Mouse (Mus musculus): ENCODE measurements around the gene Oosp3.

DNA sequence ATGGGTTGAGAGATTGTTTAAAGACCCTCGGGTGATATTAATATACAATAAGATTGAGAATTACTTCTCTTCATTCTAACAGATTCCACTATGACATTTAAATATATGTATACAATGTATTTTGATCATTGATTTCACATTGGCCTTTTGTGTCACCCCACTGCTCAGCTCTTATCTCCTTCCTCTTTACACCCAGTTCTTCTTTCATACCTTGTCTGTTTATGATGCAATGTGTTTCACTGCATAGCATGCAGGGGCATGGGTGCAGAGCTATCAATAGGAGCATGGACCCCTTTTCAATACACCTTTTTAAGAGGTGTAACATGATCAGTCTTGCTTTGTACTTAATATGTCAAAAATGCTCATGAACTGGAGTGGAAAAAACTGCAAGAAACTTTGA lies 33.4 kb downstream of the Oosp3 start:
- TF ChIP-seq POLR2A (IDR thresholded peaks at IDR 0.05; ENCODE audit: control insufficient read depth in 1 of 2, insufficient read depth in 1 of 2, low read depth in 1 of 2, low read length in 2 of 2, poor library complexity in 1 of 2) (no peak), CTCF (IDR thresholded peaks at IDR 0.05 in 2 of 3, conservative IDR thresholded peaks at IDR 0.05 in 1 of 3; ENCODE audit: control insufficient read depth in 1 of 3, insufficient read depth in 1 of 3, low read depth in 2 of 3, low read length in 3 of 3, poor library complexity in 1 of 3, severe bottlenecking in 1 of 3) (no peak)

Measured in MEL (cell line).